Mouse (Mus musculus) embryonic facial prominence, embryonic 15.5 days (tissue): ENCODE data around the gene Sumo3. TPM values are rescaled to one million over a fixed set of nuclear protein-coding genes. Genes with fewer than 3 reads are reported as not detected.

Source experiments
- ATAC-seq: fragments of 200-750 bp; cut with Nextera tagmentation; 2 replicates; pipeline ENCODE4 v1.8.0; 2017; ENCODE audit warnings: low read depth, moderate TSS enrichment; ENCODE audit not compliant: insufficient number of reproducible peaks, low FRiP score, low TSS enrichment
- H3K27ac ChIP-seq: fragments of 300-500 bp; sonication (generic); replicated peaks from 2 replicates; pipeline ENCODE4 v1.5.1; 2015; ENCODE audit warnings: mild to moderate bottlenecking, inconsistent platforms
- H3K27me3 ChIP-seq: fragments of 300-500 bp; sonication (generic); 2 replicates; pipeline ENCODE4 v1.6.1; 2015; ENCODE audit warnings: inconsistent platforms
- H3K36me3 ChIP-seq: fragments of 300-500 bp; sonication (generic); 2 replicates; pipeline ENCODE4 v1.6.1; 2015; ENCODE audit warnings: mild to moderate bottlenecking, inconsistent platforms
- H3K4me1 ChIP-seq: fragments of 300-500 bp; sonication (generic); 2 replicates; pipeline ENCODE4 v1.6.1; 2015; ENCODE audit warnings: inconsistent platforms
- H3K4me2 ChIP-seq: fragments of 300-500 bp; sonication (generic); replicated peaks from 2 replicates; pipeline ENCODE4 v1.6.1; 2015; ENCODE audit warnings: mild to moderate bottlenecking, inconsistent platforms
- H3K4me3 ChIP-seq: fragments of 300-500 bp; sonication (generic); replicated peaks from 2 replicates; pipeline ENCODE4 v1.5.1; 2015; ENCODE audit warnings: mild to moderate bottlenecking, inconsistent platforms
- H3K9ac ChIP-seq: fragments of 300-500 bp; sonication (generic); 2 replicates; pipeline ENCODE4 v1.6.1; 2015; ENCODE audit warnings: inconsistent platforms
- H3K9me3 ChIP-seq: fragments of 300-500 bp; sonication (generic); replicated peaks from 2 replicates; pipeline ENCODE4 v1.6.1; 2016; ENCODE audit warnings: inconsistent platforms
- WGBS: fragments of 180-500 bp; shearing (Covaris S2); methylation state at CpG from one replicate; pipeline ENCODE4 v1.1.7; 2015; 5-methylcytosine and 5-hydroxymethylcytosine counted together
- polyA plus RNA-seq: library from polyadenylated mRNA; unstranded; fragments of >200 nt; fragmentation: Nextera tagmentation; extraction: Ambion mirVana; gene quantifications from 2 replicates; pipeline ENCODE4 v1.2.1, GENCODE M21; 2015

The Sumo3 gene
- 323 and 339 TPM in 2 replicates for polyA plus RNA-seq

DNA sequence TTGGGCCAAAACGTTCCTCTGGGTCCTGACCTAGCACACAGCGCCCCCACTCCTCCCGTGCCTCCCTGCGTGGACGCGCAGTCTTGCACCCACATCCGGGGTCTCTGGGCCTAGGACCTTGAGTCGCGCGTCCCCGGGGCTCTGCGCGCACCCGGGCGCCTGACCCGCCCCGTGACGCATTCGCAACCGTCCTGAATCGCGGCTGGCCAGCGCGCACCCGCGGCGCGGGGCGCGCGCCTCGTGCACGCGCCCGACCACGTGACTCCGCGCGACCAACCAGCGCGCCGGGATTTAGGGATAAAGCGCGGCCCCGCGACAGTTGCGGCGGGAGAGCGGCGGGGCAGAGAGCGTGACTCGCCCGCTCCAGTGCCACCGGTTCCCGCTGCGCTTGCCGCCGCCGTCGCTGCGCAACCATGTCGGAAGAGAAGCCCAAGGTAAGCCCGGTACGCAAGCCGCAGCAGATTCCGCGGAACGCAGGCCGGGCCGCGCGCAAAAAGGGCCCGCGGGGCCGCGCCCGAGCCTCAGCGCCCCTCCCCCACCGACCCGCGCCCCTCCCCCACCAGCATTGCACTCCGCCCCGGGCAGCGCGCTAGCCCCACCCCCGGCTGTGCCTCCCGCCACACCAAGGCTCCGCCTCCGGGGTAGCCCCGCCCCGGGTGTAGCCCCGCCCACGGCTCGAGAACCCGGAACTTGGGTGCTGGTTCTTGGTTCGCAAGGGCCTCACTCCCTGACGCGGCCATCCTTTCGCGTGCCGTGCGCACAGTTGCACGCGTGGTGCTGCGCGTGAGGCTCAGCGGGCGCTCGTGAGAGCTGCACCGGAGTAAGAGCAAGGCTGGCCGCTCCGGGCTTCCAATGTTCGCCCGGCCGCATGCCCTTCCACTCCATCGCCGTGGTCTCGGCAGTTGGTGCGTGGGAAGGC, at the start of gene Sumo3, which contains the start of gene Gm49325:
Sumo3 (plus strand) TSS at position 190 of the 919 bp plus-strand sequence.
Gm49325 (plus strand) TSS at position 290 of the 919 bp plus-strand sequence.
- WGBS = 1% methylated on average over 112 of the region's 119 CpGs
- ATAC-seq = peak; percentile 92
- Histone ChIP-seq H3K4me2 (peak within 1 kb of the TSS; percentile 87), H3K9me3 (no peaks in the 10 kb centered on the region), H3K36me3 (peaks cover 23% of the 10 kb centered on the region), H3K27ac (peak within 1 kb of the TSS; percentile 99), H3K4me3 (peak within 1 kb of the TSS; percentile 67), H3K4me1 (peaks cover 22% of the 10 kb centered on the region), H3K27me3 (no peaks in the 10 kb centered on the region), H3K9ac (peak within 1 kb of the TSS; percentile 71)

GRCm38 (mm10) chr10:77556631-77557030, 49.3 kb upstream of the Sumo3 start:
- Histone ChIP-seq H3K9me3 (no peaks in the 10 kb centered on the region), H3K27me3 (no peaks in the 10 kb centered on the region), H3K27ac (no peak overlapping the region), H3K4me2 (no peak overlapping the region), H3K4me3 (no peak overlapping the region), H3K9ac (no peak overlapping the region), H3K4me1 (no peaks in the 10 kb centered on the region), H3K36me3 (no peaks in the 10 kb centered on the region)
- no peak for ATAC-seq
- 91% methylated on average over 7 of the region's 7 CpGs for WGBS

GRCm38 (mm10) chr10:77557641-77558040, 48.3 kb upstream of the Sumo3 start:
- ATAC-seq = no peak
- WGBS = 89% methylated on average over 4 of the region's 4 CpGs
- H3K4me3 ChIP-seq = no peak overlapping the region

GRCm38 (mm10) chr10:77560090-77560489, 45.8 kb upstream of the Sumo3 start:
- H3K9ac ChIP-seq = no peak overlapping the region
- H3K4me2 ChIP-seq = no peak overlapping the region
- no peaks in the 10 kb centered on the region for H3K9me3 ChIP-seq
- WGBS = 79% methylated on average over 11 of the region's 11 CpGs
- H3K4me1 ChIP-seq = no peaks in the 10 kb centered on the region
- ATAC-seq = no peak
- no peaks in the 10 kb centered on the region for H3K36me3 ChIP-seq
- no peak overlapping the region for H3K4me3 ChIP-seq
- H3K27ac ChIP-seq = no peak overlapping the region
- H3K27me3 ChIP-seq = no peaks in the 10 kb centered on the region

More at GRCm38 (mm10) chr10:77557641-77558040, 48.3 kb upstream of the Sumo3 start:
- no peak overlapping the region for H3K9ac ChIP-seq
- no peaks in the 10 kb centered on the region for H3K27me3 ChIP-seq
- no peaks in the 10 kb centered on the region for H3K36me3 ChIP-seq
- H3K4me2 ChIP-seq = no peak overlapping the region
- H3K4me1 ChIP-seq = no peaks in the 10 kb centered on the region
- no peak overlapping the region for H3K27ac ChIP-seq
- H3K9me3 ChIP-seq = no peaks in the 10 kb centered on the region

GRCm38 (mm10) chr10:77560830-77561229, 45.1 kb upstream of the Sumo3 start:
- Histone ChIP-seq H3K27me3 (no peaks in the 10 kb centered on the region), H3K4me2 (no peak overlapping the region), H3K9ac (no peak overlapping the region), H3K36me3 (no peaks in the 10 kb centered on the region), H3K27ac (no peak overlapping the region), H3K4me3 (no peak overlapping the region), H3K4me1 (no peaks in the 10 kb centered on the region), H3K9me3 (no peaks in the 10 kb centered on the region)
- WGBS = 82% methylated on average over 9 of the region's 9 CpGs
- no peak for ATAC-seq

GRCm38 (mm10) chr10:77561508-77561907, 44.4 kb upstream of the Sumo3 start:
- no peak for ATAC-seq
- no peaks in the 10 kb centered on the region for H3K27me3 ChIP-seq
- 58% methylated on average over 2 of the region's 2 CpGs for WGBS

DNA sequence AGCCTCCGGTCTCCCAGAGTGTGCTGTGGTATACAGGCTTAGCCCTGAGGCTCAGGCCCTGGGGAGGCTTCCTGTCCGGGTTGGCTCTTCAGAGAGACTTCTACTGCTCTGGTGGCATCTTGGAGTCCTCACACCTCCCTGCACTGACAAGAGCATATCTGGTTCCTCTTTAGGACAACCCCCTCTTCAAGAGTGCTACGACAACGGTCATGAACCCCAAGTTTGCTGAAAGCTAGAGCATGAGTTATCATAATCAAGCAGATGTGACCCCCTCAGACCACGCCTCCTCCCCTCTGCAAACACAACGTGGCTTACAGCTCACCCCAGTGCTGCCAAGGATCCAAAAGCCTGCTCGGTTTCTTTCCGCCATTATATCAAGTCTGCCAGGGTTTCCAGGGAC, 40.9 kb upstream of the Sumo3 start:
- ATAC-seq = no peak
- 76% methylated on average over 8 of the region's 8 CpGs for WGBS

More at GRCm38 (mm10) chr10:77561508-77561907, 44.4 kb upstream of the Sumo3 start:
- H3K9ac ChIP-seq = no peak overlapping the region
- H3K36me3 ChIP-seq = no peaks in the 10 kb centered on the region
- H3K4me1 ChIP-seq = no peaks in the 10 kb centered on the region
- no peak overlapping the region for H3K4me2 ChIP-seq
- H3K9me3 ChIP-seq = no peaks in the 10 kb centered on the region
- no peak overlapping the region for H3K27ac ChIP-seq
- no peak overlapping the region for H3K4me3 ChIP-seq

GRCm38 (mm10) chr10:77566651-77567050, 39.2 kb upstream of the Sumo3 start:
- no peak for ATAC-seq
- Histone ChIP-seq H3K9ac (no peak overlapping the region), H3K4me2 (no peak overlapping the region), H3K4me3 (no peak overlapping the region), H3K27ac (no peak overlapping the region), H3K27me3 (no peaks in the 10 kb centered on the region), H3K9me3 (no peaks in the 10 kb centered on the region), H3K4me1 (peaks cover 10% of the 10 kb centered on the region; the same call in 1 of the 2 replicates), H3K36me3 (no peaks in the 10 kb centered on the region)
- WGBS = 32% methylated on average over 8 of the region's 8 CpGs

More for the DNA sequence above, 40.9 kb upstream of the Sumo3 start:
- Histone ChIP-seq H3K9ac (no peak overlapping the region), H3K27ac (no peak overlapping the region), H3K27me3 (no peaks in the 10 kb centered on the region), H3K4me1 (peaks cover 10% of the 10 kb centered on the region; the same call in 1 of the 2 replicates), H3K9me3 (no peaks in the 10 kb centered on the region), H3K36me3 (no peaks in the 10 kb centered on the region), H3K4me3 (no peak overlapping the region), H3K4me2 (no peak overlapping the region)

GRCm38 (mm10) chr10:77569481-77569880, 36.4 kb upstream of the Sumo3 start:
- peak overlapping the region; percentile 40; the same call in 1 of the 2 replicates for H3K27ac ChIP-seq
- 45% methylated on average over 7 of the region's 7 CpGs for WGBS
- no peaks in the 10 kb centered on the region for H3K27me3 ChIP-seq
- H3K36me3 ChIP-seq = no peaks in the 10 kb centered on the region
- no peak overlapping the region for H3K4me2 ChIP-seq
- H3K4me3 ChIP-seq = no peak overlapping the region
- H3K4me1 ChIP-seq = peaks cover 10% of the 10 kb centered on the region; the same call in 1 of the 2 replicates
- no peaks in the 10 kb centered on the region for H3K9me3 ChIP-seq
- no peak for ATAC-seq
- H3K9ac ChIP-seq = no peak overlapping the region

DNA sequence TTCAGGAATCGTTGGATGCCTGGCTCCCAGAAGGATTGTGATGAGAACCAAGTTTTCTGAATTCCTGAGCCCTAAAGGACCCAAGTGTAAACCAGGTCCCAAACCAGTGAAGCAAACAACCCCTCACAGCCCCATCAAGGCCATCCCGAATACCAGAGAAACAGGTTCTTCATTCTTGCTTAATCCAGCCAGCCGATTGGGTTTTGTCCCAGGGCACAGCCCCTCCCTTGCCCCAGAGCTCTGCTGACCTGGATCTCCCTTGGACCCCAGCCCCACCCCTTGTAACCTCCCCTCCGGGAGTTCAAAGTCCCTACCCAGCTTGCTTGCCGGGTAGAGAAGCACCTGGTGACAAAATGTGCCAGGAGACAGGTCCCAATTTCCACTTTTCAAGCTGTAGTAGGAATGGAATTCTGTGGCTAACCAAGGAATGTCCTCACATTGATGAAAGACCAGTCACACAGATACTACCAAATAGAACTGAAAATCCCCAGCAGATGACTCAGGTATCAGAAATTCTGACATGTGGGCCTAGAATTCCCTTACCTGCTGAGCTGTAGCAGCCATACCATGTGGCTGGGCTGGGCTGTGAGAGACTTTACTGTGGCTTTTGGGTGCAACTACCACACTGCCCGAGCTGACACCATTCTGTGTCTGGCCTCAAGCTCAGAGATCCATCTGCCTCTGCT, 35.8 kb upstream of the Sumo3 start:
- H3K4me1 ChIP-seq = peaks cover 10% of the 10 kb centered on the region; the same call in 1 of the 2 replicates
- H3K4me3 ChIP-seq = no peak overlapping the region
- no peak overlapping the region for H3K4me2 ChIP-seq
- H3K9me3 ChIP-seq = no peaks in the 10 kb centered on the region
- no peak for ATAC-seq
- 31% methylated on average over 6 of the region's 6 CpGs for WGBS
- no peaks in the 10 kb centered on the region for H3K27me3 ChIP-seq
- peak overlapping the region; percentile 40; the same call in 1 of the 2 replicates for H3K27ac ChIP-seq
- no peaks in the 10 kb centered on the region for H3K36me3 ChIP-seq
- H3K9ac ChIP-seq = no peak overlapping the region

GRCm38 (mm10) chr10:77572225-77572624, 33.7 kb upstream of the Sumo3 start:
- peaks cover 10% of the 10 kb centered on the region; the same call in 1 of the 2 replicates for H3K4me1 ChIP-seq
- no peak overlapping the region for H3K9ac ChIP-seq
- ATAC-seq = no peak
- H3K27ac ChIP-seq = no peak overlapping the region
- no peak overlapping the region for H3K4me3 ChIP-seq
- no peaks in the 10 kb centered on the region for H3K36me3 ChIP-seq
- H3K4me2 ChIP-seq = no peak overlapping the region
- no peaks in the 10 kb centered on the region for H3K9me3 ChIP-seq
- WGBS = 20% methylated on average over 3 of the region's 3 CpGs
- H3K27me3 ChIP-seq = no peaks in the 10 kb centered on the region
